Mouse (Mus musculus) midbrain, embryonic 15.5 days (tissue): ENCODE measurements at regions not wholly inside any gene's neighbourhood (a gene's known extent, or its start where the extent isn't known, plus 50 kb on each side); places are given as distances from the start of the nearest gene placed in this dataset.

Source experiments
- ATAC-seq: fragments of 200-750 bp; cut with Nextera tagmentation; replicated peaks from 2 replicates; pipeline ENCODE4 v1.8.0; 2017; ENCODE audit warnings: moderate TSS enrichment
- H3K27ac ChIP-seq: fragments of 300-500 bp; sonication (generic); 2 replicates; pipeline ENCODE4 v1.5.1; 2015; ENCODE audit warnings: mild to moderate bottlenecking, inconsistent platforms
- H3K27me3 ChIP-seq: fragments of 300-500 bp; sonication (generic); replicated peaks from 2 replicates; pipeline ENCODE4 v1.6.1; 2015; ENCODE audit warnings: inconsistent platforms
- H3K36me3 ChIP-seq: fragments of 300-500 bp; sonication (generic); replicated peaks from 2 replicates; pipeline ENCODE4 v1.6.1; 2015; ENCODE audit warnings: inconsistent platforms
- H3K4me1 ChIP-seq: fragments of 300-500 bp; sonication (generic); 2 replicates; pipeline ENCODE4 v1.6.1; 2015; ENCODE audit warnings: inconsistent platforms
- H3K4me2 ChIP-seq: fragments of 300-500 bp; sonication (generic); 2 replicates; pipeline ENCODE4 v1.6.1; 2015; ENCODE audit warnings: inconsistent platforms, mild to moderate bottlenecking, moderate library complexity
- H3K4me3 ChIP-seq: fragments of 300-500 bp; sonication (generic); 2 replicates; pipeline ENCODE4 v1.5.1; 2015; ENCODE audit warnings: mild to moderate bottlenecking, inconsistent platforms
- H3K9ac ChIP-seq: fragments of 300-500 bp; sonication (generic); 2 replicates; pipeline ENCODE4 v1.6.1; 2015; ENCODE audit warnings: mild to moderate bottlenecking, inconsistent platforms
- H3K9me3 ChIP-seq: fragments of 300-500 bp; sonication (generic); 2 replicates; pipeline ENCODE4 v1.6.1; 2016; ENCODE audit warnings: inconsistent platforms
- WGBS: fragments of 180-500 bp; shearing (Covaris S2); methylation state at CpG from one replicate; pipeline ENCODE4 v1.1.7; 2015; ENCODE audit warnings: mixed read lengths; 5-methylcytosine and 5-hydroxymethylcytosine counted together

DNA sequence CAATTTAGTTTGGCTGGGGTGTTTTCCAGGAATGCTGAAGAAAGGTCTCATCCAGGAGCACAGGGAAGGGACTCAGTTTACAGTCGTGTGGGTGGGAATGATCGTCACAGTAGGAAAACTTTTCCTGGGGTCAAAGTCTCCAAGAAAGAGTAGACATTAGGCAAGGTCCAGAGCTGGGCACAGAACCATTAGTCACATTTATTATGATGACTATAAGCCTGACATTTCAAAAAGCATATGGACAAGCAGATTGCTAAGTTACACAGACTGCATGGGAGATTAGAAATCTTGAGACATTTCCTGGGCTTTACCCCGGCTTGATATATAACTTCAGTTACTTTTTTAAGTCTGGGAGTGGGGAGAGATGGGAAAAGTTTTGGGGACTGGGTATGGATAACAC lies 139.6 kb upstream of the Map3k1 start:
- Histone ChIP-seq H3K4me2 (no peak overlapping the region), H3K9ac (no peak overlapping the region), H3K36me3 (no peaks in the 10 kb centered on the region), H3K4me1 (no peaks in the 10 kb centered on the region), H3K4me3 (no peak overlapping the region), H3K27ac (no peak overlapping the region), H3K9me3 (no peaks in the 10 kb centered on the region), H3K27me3 (no peaks in the 10 kb centered on the region)
- ATAC-seq = no peak
- WGBS = 83% methylated on average over 3 of the region's 3 CpGs

- ATAC-seq = no peak
- Histone ChIP-seq H3K9ac (no peak overlapping the region), H3K27me3 (no peaks in the 10 kb centered on the region), H3K9me3 (no peaks in the 10 kb centered on the region), H3K36me3 (no peaks in the 10 kb centered on the region), H3K4me3 (no peak overlapping the region), H3K4me2 (no peak overlapping the region), H3K27ac (no peak overlapping the region), H3K4me1 (no peaks in the 10 kb centered on the region)
- 97% methylated on average over 1 of the region's 1 CpGs for WGBS
These were observed 141.2 kb upstream of the Map3k1 start for GRCm38 (mm10) chr13:111950042-111950441.

DNA sequence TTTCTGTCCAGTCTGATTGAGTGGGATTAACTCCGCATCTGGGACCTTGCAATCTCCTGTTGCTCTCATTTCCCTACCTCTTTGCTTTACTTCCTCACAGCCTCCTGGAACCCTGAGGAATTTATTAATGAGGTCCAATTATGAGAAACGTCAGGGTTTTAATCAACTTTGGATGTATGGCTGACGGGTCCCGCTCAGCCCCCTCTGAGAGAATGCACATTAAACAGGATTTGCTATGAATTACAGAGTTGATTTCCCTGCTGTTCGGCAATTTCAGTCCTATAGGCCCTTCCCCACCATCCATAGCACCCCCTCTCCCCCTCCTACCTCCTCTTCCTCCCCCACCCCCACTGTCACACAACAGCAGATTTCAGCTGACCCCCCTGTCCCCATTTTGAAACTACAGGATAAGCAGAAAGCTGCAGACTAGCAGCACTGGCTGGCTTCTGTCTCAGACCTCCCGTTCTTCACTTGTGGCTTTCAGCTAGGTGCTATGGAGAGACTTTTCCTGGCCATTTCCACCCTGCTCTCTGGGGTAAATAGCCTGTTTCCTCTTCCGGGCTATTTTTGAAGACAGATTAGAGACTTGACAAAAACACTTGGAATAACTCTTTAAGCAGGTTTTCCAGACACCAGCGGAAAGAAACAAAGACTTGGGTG lies 145.2 kb upstream of the Map3k1 start:
- Histone ChIP-seq H3K27me3 (no peaks in the 10 kb centered on the region), H3K4me3 (no peak overlapping the region), H3K4me1 (no peaks in the 10 kb centered on the region), H3K27ac (no peak overlapping the region), H3K9ac (no peak overlapping the region), H3K9me3 (no peaks in the 10 kb centered on the region), H3K4me2 (no peak overlapping the region), H3K36me3 (no peaks in the 10 kb centered on the region)
- WGBS = 44% methylated on average over 8 of the region's 8 CpGs
- no peak for ATAC-seq

DNA sequence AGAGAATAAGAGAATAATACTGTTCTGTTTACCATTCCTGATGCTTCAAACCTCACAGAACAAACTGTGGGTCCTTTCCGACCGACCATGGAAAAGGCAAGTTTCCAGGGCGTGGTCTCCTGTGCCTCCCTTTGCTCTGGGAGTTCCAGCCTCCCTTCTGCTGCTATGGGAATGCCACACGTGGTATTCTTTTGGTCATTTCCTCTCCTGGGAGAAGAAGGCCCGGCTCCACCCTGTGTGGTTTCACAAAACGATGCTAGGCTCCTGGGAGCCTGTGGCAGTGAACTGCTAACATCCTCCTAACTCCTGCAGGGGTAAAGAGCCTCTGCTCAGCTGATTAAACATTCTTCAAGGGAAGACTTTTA lies 145.7 kb upstream of the Map3k1 start:
- no peaks in the 10 kb centered on the region for H3K36me3 ChIP-seq
- no peaks in the 10 kb centered on the region for H3K9me3 ChIP-seq
- H3K4me2 ChIP-seq = no peak overlapping the region
- WGBS = 22% methylated on average over 6 of the region's 6 CpGs
- H3K4me1 ChIP-seq = no peaks in the 10 kb centered on the region
- ATAC-seq = no peak
- H3K27ac ChIP-seq = no peak overlapping the region
- no peak overlapping the region for H3K9ac ChIP-seq
- no peaks in the 10 kb centered on the region for H3K27me3 ChIP-seq
- no peak overlapping the region for H3K4me3 ChIP-seq

GRCm38 (mm10) chr13:111957118-111957517 lies 148.3 kb upstream of the Map3k1 start:
- Histone ChIP-seq H3K9ac (no peak overlapping the region), H3K4me2 (no peak overlapping the region), H3K4me3 (no peak overlapping the region), H3K27ac (no peak overlapping the region), H3K27me3 (no peaks in the 10 kb centered on the region), H3K36me3 (no peaks in the 10 kb centered on the region), H3K9me3 (no peaks in the 10 kb centered on the region), H3K4me1 (no peaks in the 10 kb centered on the region)
- WGBS = 83% methylated on average over 3 of the region's 3 CpGs
- ATAC-seq = no peak

DNA sequence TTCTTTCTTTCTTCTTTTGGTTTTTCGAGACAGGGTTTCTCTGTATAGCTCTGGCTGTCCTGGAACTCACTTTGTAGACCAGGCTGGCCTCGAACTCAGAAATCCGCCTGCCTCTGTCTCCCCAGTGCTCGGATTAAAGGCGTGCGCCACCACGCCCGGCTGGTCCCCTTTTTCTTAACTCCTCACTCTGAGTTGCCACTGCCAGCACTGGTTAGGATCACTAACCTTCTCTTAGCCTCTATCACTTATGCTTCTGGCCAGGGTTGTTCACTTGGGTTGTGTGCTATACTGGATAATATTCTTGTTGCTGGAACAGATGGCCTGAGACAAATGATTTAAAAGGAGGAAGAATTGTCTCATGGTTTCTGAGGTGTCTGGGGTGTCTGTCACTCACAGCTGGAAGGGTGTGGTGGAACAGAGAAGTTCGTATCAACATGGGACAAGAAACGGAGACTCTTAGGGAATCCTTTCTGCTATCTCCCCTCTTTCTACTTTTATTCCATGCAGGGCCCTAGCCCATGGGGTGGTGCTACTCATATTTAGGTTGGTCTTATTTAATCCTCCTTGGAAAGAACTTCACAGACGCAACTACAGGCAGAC lies 149.0 kb upstream of the Map3k1 start:
- 93% methylated on average over 11 of the region's 11 CpGs for WGBS
- H3K4me2 ChIP-seq = no peak overlapping the region
- H3K9ac ChIP-seq = no peak overlapping the region
- no peaks in the 10 kb centered on the region for H3K27me3 ChIP-seq
- no peak overlapping the region for H3K4me3 ChIP-seq
- ATAC-seq = no peak
- no peak overlapping the region for H3K27ac ChIP-seq
- H3K36me3 ChIP-seq = no peaks in the 10 kb centered on the region
- H3K4me1 ChIP-seq = no peaks in the 10 kb centered on the region
- no peaks in the 10 kb centered on the region for H3K9me3 ChIP-seq

DNA sequence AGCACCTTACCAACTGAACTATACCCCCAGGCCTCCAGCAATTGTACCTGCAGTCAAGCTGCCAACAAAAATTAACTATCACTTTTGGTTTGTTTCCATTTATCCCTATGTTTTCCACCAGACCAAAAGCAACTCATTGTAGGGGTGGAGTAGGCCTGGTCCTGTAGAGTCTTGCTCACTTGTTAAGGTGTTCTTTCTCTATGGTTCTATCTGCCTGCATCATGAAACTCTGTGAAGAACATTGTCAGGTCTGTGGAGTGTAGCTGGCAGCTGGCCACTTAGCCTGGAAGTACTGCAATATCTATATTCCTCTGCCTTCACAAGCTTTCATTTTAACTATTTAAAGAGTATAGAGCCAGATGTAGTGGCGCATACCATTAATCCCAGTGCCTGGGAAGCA lies 149.6 kb upstream of the Map3k1 start:
- H3K4me3 ChIP-seq = no peak overlapping the region
- H3K27ac ChIP-seq = no peak overlapping the region
- no peak overlapping the region for H3K9ac ChIP-seq
- ATAC-seq = no peak
- WGBS = 96% methylated on average over 1 of the region's 1 CpGs
- no peaks in the 10 kb centered on the region for H3K27me3 ChIP-seq
- no peaks in the 10 kb centered on the region for H3K4me1 ChIP-seq
- no peak overlapping the region for H3K4me2 ChIP-seq
- H3K9me3 ChIP-seq = no peaks in the 10 kb centered on the region
- no peaks in the 10 kb centered on the region for H3K36me3 ChIP-seq

DNA sequence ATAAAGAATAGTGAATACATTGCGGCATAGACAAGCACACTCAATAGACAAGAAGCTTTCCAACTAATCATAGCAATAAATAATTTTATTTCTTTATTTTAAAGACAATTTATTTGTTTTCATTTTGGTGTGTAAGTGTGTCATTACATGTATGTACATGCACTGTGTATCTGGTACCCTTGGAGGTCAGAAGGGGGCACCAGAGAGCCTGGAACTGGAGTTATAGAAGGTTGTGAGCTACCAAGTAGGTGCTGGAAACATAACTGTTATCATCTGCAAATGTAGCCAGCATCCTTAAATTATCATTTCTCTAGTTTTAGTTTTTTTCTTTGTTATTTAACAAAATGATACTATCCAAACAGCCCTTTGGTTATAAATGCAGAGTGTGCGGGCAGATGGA lies 151.2 kb upstream of the Map3k1 start:
- no peaks in the 10 kb centered on the region for H3K4me1 ChIP-seq
- no peak overlapping the region for H3K27ac ChIP-seq
- H3K4me2 ChIP-seq = no peak overlapping the region
- no peak overlapping the region for H3K4me3 ChIP-seq
- H3K9me3 ChIP-seq = no peaks in the 10 kb centered on the region
- 97% methylated on average over 2 of the region's 2 CpGs for WGBS
- H3K9ac ChIP-seq = no peak overlapping the region
- H3K27me3 ChIP-seq = no peaks in the 10 kb centered on the region
- ATAC-seq = no peak
- no peaks in the 10 kb centered on the region for H3K36me3 ChIP-seq

GRCm38 (mm10) chr13:111961423-111961822 lies 152.6 kb upstream of the Map3k1 start:
- ATAC-seq = no peak
- no peaks in the 10 kb centered on the region for H3K9me3 ChIP-seq
- WGBS = 82% methylated on average over 6 of the region's 6 CpGs
- no peaks in the 10 kb centered on the region for H3K27me3 ChIP-seq
- H3K4me1 ChIP-seq = no peaks in the 10 kb centered on the region
- H3K27ac ChIP-seq = no peak overlapping the region
- no peaks in the 10 kb centered on the region for H3K36me3 ChIP-seq
- no peak overlapping the region for H3K4me2 ChIP-seq
- H3K9ac ChIP-seq = no peak overlapping the region
- H3K4me3 ChIP-seq = no peak overlapping the region

GRCm38 (mm10) chr13:111962155-111962554 lies 153.4 kb upstream of the Map3k1 start:
- H3K9ac ChIP-seq = no peak overlapping the region
- H3K9me3 ChIP-seq = no peaks in the 10 kb centered on the region
- no peaks in the 10 kb centered on the region for H3K27me3 ChIP-seq
- 0 out of 2 replicates have a peak, but pooled peaks have one; percentile 17 for ATAC-seq
- no peaks in the 10 kb centered on the region for H3K4me1 ChIP-seq
- H3K36me3 ChIP-seq = no peaks in the 10 kb centered on the region
- H3K4me3 ChIP-seq = no peak overlapping the region
- H3K4me2 ChIP-seq = no peak overlapping the region
- no peak overlapping the region for H3K27ac ChIP-seq
- WGBS = 89% methylated on average over 4 of the region's 4 CpGs

DNA sequence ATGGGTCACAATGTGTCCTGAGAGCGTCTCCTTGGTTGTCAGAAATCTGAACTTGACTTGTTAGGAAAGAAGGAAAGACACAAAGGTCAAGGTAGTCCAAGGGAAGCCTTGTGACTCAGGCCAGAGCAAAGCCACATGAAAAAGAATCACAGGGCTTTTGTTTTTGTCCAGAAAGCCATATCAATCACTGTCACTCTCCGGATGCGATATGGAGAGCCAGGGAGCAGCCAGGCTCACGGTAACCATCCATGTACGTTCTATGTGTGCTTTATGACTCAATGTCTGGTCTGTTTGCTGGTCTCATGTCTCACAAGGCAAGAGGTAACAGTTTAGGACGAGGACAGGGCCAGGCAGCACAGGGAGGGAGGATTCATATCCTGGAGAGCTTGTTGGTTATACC lies 157.3 kb upstream of the Map3k1 start:
- Histone ChIP-seq H3K4me1 (no peaks in the 10 kb centered on the region), H3K4me3 (no peak overlapping the region), H3K27ac (no peak overlapping the region), H3K36me3 (no peaks in the 10 kb centered on the region), H3K27me3 (no peaks in the 10 kb centered on the region), H3K4me2 (no peak overlapping the region), H3K9ac (no peak overlapping the region), H3K9me3 (no peaks in the 10 kb centered on the region)
- no peak for ATAC-seq
- WGBS = 84% methylated on average over 6 of the region's 6 CpGs

- Histone ChIP-seq H3K27ac (no peak overlapping the region), H3K4me1 (no peaks in the 10 kb centered on the region), H3K4me3 (no peak overlapping the region), H3K9me3 (no peaks in the 10 kb centered on the region), H3K27me3 (no peaks in the 10 kb centered on the region), H3K36me3 (no peaks in the 10 kb centered on the region), H3K4me2 (no peak overlapping the region), H3K9ac (no peak overlapping the region)
- 45% methylated on average over 3 of the region's 3 CpGs for WGBS
- no peak for ATAC-seq
These were observed 157.8 kb upstream of the Map3k1 start for GRCm38 (mm10) chr13:111966627-111967026.

GRCm38 (mm10) chr13:111968197-111968596 lies 159.4 kb upstream of the Map3k1 start:
- H3K9me3 ChIP-seq = no peaks in the 10 kb centered on the region
- no peaks in the 10 kb centered on the region for H3K4me1 ChIP-seq
- H3K9ac ChIP-seq = no peak overlapping the region
- no peak overlapping the region for H3K4me2 ChIP-seq
- no peak overlapping the region for H3K27ac ChIP-seq
- H3K36me3 ChIP-seq = no peaks in the 10 kb centered on the region
- no peaks in the 10 kb centered on the region for H3K27me3 ChIP-seq
- H3K4me3 ChIP-seq = no peak overlapping the region
- ATAC-seq = no peak
- 89% methylated on average over 7 of the region's 7 CpGs for WGBS
